Mouse (Mus musculus) intestine, embryonic 16.5 days (tissue): Measurements from ENCODE around the gene Nfic. TPM values are rescaled to one million over a fixed set of nuclear protein-coding genes. Genes with fewer than 3 reads are reported as not detected.

Experiments used
- ATAC-seq: fragments of 200-750 bp; cut with Nextera tagmentation; 2 replicates; pipeline ENCODE4 v1.8.0; 2017; ENCODE audit warnings: moderate TSS enrichment, moderate library complexity
- H3K27ac ChIP-seq: fragments of 300-500 bp; sonication (generic); 2 replicates; pipeline ENCODE4 v1.5.1; 2014; ENCODE audit warnings: mild to moderate bottlenecking, low read length
- H3K27me3 ChIP-seq: fragments of 300-500 bp; sonication (generic); replicated peaks from 2 replicates; pipeline ENCODE4 v1.6.1; 2014; ENCODE audit warnings: low read length, control low read depth, mixed read lengths; ENCODE audit not compliant: control insufficient read depth, insufficient read depth
- H3K36me3 ChIP-seq: fragments of 300-500 bp; sonication (generic); 2 replicates; pipeline ENCODE4 v1.6.1; 2014; ENCODE audit warnings: low read length, control low read depth; ENCODE audit not compliant: control insufficient read depth, insufficient read depth
- H3K4me1 ChIP-seq: fragments of 300-500 bp; sonication (generic); 2 replicates; pipeline ENCODE4 v1.6.1; 2014; ENCODE audit warnings: low read length, control low read depth, mixed read lengths; ENCODE audit not compliant: control insufficient read depth, insufficient read depth
- H3K4me2 ChIP-seq: fragments of 300-500 bp; sonication (generic); 2 replicates; pipeline ENCODE4 v1.6.1; 2014; ENCODE audit warnings: low read depth, low read length, control low read depth
- H3K4me3 ChIP-seq: fragments of 300-500 bp; sonication (generic); 2 replicates; pipeline ENCODE4 v1.5.1; 2014; ENCODE audit warnings: mild to moderate bottlenecking, low read length
- H3K9ac ChIP-seq: fragments of 300-500 bp; sonication (generic); 2 replicates; pipeline ENCODE4 v1.6.1; 2014; ENCODE audit warnings: low read depth, low read length
- H3K9me3 ChIP-seq: fragments of 300-500 bp; sonication (generic); 2 replicates; pipeline ENCODE4 v1.6.1; 2016; ENCODE audit warnings: low read length, control low read depth; ENCODE audit not compliant: control insufficient read depth
- WGBS: fragments of 180-500 bp; shearing (Covaris S2); extraction: QIAGEN DNeasy Blood & Tissue Kit; methylation state at CpG from one replicate; pipeline ENCODE4 v1.1.7; 2014; 5-methylcytosine and 5-hydroxymethylcytosine counted together
- polyA plus RNA-seq: library from polyadenylated mRNA; unstranded; fragments of >200 nt; fragmentation: Nextera tagmentation; extraction: Ambion mirVana; gene quantifications from 2 replicates; pipeline ENCODE4 v1.2.1, GENCODE M21; 2015

The Nfic gene
- 49.8 and 55.8 TPM in 2 replicates for polyA plus RNA-seq

- Histone ChIP-seq H3K4me2 (no peak within 1 kb of the TSS), H3K4me1 (0 out of 2 replicates have a peak, but pooled peaks cover 2% of the 10 kb centered on the region), H3K4me3 (no peak within 1 kb of the TSS), H3K9me3 (no peaks in the 10 kb centered on the region), H3K36me3 (no peaks in the 10 kb centered on the region), H3K9ac (no peak within 1 kb of the TSS), H3K27me3 (peaks cover 66% of the 10 kb centered on the region), H3K27ac (no peak within 1 kb of the TSS)
- no peak for ATAC-seq
- 66% methylated on average over 25 of the region's 28 CpGs for WGBS
Observed at GRCm38 (mm10) chr10:81455181-81455895, at the start of gene Nfic. TSS of gene Nfic (minus strand) at chr10:81455635.

DNA sequence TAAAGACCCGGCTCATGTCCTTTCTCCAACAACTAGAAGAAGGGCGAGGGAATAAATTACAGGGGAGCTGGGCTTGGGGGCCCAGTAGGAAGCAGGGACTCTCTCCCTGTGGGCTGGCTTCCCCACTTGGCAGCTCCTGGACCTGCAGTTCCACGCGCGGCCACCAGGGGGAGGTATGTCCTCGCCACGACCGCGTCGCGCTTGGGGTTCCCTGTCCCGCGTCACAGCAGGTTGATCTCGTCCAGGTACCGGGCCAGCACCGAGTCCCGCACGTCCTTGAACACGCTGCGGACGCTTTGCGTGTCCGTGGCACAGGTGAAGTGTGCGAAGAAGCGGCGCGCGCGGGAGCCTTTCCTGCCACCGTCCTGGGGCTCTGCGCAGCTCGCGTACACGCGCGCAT, 47.2 kb upstream of the Nfic start:
- H3K9ac ChIP-seq: peak overlapping the region; percentile 69
- peak; percentile 65 for ATAC-seq
- peak overlapping the region; percentile 79 for H3K4me2 ChIP-seq
- H3K9me3 ChIP-seq: no peaks in the 10 kb centered on the region
- no peaks in the 10 kb centered on the region for H3K27me3 ChIP-seq
- no peaks in the 10 kb centered on the region for H3K36me3 ChIP-seq
- WGBS: 9% methylated on average over 36 of the region's 36 CpGs
- peaks cover 11% of the 10 kb centered on the region; the same call in 1 of the 2 replicates for H3K4me1 ChIP-seq
- H3K4me3 ChIP-seq: peak overlapping the region; percentile 48
- H3K27ac ChIP-seq: no peak overlapping the region

GRCm38 (mm10) chr10:81501863-81502262, 46.4 kb upstream of the Nfic start:
- H3K36me3 ChIP-seq: no peaks in the 10 kb centered on the region
- H3K9ac ChIP-seq: no peak overlapping the region
- H3K4me1 ChIP-seq: peaks cover 11% of the 10 kb centered on the region; the same call in 1 of the 2 replicates
- no peak overlapping the region for H3K4me3 ChIP-seq
- no peaks in the 10 kb centered on the region for H3K27me3 ChIP-seq
- no peak overlapping the region for H3K4me2 ChIP-seq
- ATAC-seq: no peak
- H3K27ac ChIP-seq: no peak overlapping the region
- H3K9me3 ChIP-seq: no peaks in the 10 kb centered on the region
- WGBS: 82% methylated on average over 5 of the region's 5 CpGs

DNA sequence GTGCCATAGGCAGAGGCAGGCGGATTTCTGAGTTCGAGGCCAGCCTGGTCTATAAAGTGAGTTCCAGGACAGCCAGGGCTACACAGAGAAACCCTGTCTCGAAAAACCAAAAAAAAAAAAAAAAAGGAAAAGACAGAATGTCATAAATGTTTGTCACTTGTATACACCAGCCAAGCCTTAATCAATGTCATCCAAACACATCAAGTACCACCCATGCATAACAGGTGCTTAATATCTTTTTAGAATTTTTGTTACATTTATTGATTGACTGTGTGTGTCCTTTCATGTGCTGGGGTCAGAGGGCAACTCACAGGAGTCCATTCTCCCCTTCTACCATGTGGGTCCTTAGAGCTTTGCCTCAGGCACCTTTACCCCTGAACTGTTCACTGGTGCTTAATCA, 44.6 kb upstream of the Nfic start, which contains the start of gene S1pr4:
S1pr4 (minus strand) TSS at position 101 of the 400 bp plus-strand sequence.
- H3K4me2 ChIP-seq: no peak within 1 kb of the TSS

DNA sequence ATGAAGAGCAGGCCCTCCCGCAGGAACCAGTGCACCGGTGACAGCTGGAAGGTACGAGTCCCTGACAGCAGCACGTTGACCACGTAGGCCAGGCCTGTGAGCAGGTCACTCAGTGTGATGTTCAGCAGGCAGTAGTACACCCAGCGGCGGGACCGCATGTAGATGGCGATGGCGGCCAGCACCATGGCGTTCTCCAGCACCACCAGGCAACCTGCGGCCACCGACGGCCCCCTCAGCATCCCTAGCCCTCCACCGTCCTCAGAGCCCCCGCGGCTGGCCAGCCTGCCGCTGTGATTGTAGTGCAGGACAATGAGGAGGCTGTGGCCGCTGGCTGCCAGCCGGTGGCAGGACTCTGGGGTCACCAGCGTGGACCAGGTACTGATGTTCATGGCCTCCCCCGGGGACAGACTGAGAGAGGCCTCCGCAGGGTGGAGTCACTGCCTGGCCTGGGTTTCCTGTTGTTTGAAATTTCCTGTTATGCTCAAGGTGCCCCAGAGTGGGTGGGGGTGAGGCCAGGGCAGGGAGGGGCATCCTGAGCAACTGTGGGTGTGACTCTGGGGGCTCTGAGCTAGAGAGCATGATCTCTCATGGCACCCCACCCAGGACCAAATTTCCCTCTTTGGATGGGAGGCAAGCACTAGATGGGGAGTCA, 43.9 kb upstream of the Nfic start:
- H3K4me3 ChIP-seq: no peak overlapping the region
- no peak overlapping the region for H3K27ac ChIP-seq
- no peaks in the 10 kb centered on the region for H3K36me3 ChIP-seq
- no peak for ATAC-seq
- no peaks in the 10 kb centered on the region for H3K9me3 ChIP-seq
- no peaks in the 10 kb centered on the region for H3K27me3 ChIP-seq
- peak overlapping the region; percentile 29; the same call in 1 of the 2 replicates for H3K9ac ChIP-seq
- 71% methylated on average over 23 of the region's 23 CpGs for WGBS
- H3K4me1 ChIP-seq: peaks cover 21% of the 10 kb centered on the region
- no peak overlapping the region for H3K4me2 ChIP-seq

More for the DNA sequence above, 44.6 kb upstream of the Nfic start, which contains the start of gene S1pr4:
- Histone ChIP-seq H3K27me3 (no peaks in the 10 kb centered on the region), H3K4me3 (no peak within 1 kb of the TSS), H3K4me1 (peaks cover 16% of the 10 kb centered on the region), H3K36me3 (no peaks in the 10 kb centered on the region), H3K27ac (no peak within 1 kb of the TSS), H3K9ac (peak within 1 kb of the TSS; percentile 29; the same call in 1 of the 2 replicates), H3K9me3 (no peaks in the 10 kb centered on the region)
- ATAC-seq: no peak
- WGBS: 86% methylated on average over 3 of the region's 3 CpGs

DNA sequence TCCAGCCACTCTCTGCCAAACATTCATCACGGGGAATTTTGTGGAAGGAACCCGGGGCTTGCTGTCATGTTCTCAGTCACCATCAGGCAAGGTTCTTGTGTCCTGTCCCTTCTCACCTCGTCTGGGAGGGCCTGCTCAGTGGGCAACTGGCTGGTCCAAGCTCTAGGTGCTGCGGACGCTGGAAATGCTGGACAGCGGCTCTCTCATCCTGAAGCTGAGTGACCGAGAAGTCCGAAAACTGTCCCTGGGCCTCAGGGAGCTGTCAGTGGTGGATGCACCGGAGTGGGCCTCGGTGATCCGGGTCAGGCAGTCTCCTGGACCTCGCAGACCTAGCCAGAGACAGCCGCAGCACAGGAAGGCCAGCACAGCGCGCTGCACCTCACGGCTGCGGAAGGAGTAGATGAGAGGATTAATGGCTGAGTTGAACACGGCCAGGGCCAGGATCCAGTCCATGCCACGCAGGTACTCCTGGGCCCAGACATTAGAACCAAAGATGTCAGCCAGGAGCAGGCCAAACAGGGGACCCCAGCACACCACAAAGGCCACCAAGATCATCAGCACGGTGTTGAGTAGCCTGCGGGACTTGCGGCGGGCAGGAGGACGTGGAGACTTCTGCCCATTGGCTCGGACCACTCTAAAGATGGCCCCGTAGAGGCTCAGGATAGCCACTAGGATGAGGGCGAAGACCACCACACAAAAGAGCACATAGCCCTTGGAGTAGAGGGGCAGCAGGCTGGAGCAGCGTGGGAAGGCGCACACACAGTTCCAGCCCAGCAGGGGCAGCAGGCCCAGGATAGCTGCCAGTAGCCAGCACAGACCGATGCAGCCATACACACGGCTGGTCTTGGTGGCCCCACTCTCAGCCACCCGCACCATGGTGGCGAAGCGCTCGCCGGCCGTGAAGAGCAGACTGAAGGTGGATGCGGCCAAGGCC, 43.1 kb upstream of the Nfic start:
- H3K9ac ChIP-seq: no peak overlapping the region
- no peak overlapping the region for H3K4me3 ChIP-seq
- H3K36me3 ChIP-seq: no peaks in the 10 kb centered on the region; the same call in 1 of the 2 replicates
- 83% methylated on average over 38 of the region's 38 CpGs for WGBS
- H3K9me3 ChIP-seq: no peaks in the 10 kb centered on the region
- H3K27ac ChIP-seq: no peak overlapping the region
- H3K27me3 ChIP-seq: no peaks in the 10 kb centered on the region
- H3K4me1 ChIP-seq: peaks cover 28% of the 10 kb centered on the region
- ATAC-seq: no peak
- no peak overlapping the region for H3K4me2 ChIP-seq

GRCm38 (mm10) chr10:81497401-81498270, 42.2 kb upstream of the Nfic start:
- ATAC-seq: no peak
- Histone ChIP-seq H3K27ac (no peak overlapping the region), H3K36me3 (peaks cover 5% of the 10 kb centered on the region), H3K27me3 (no peaks in the 10 kb centered on the region), H3K9ac (no peak overlapping the region), H3K4me2 (no peak overlapping the region), H3K4me3 (no peak overlapping the region), H3K9me3 (no peaks in the 10 kb centered on the region), H3K4me1 (peaks cover 24% of the 10 kb centered on the region)
- WGBS: 82% methylated on average over 17 of the region's 17 CpGs

GRCm38 (mm10) chr10:81496969-81497368, 41.5 kb upstream of the Nfic start:
- no peak for ATAC-seq

More at GRCm38 (mm10) chr10:81496969-81497368, 41.5 kb upstream of the Nfic start:
- Histone ChIP-seq H3K36me3 (peaks cover 9% of the 10 kb centered on the region), H3K27ac (no peak overlapping the region), H3K4me3 (peak overlapping the region; percentile 85), H3K9ac (0 out of 2 replicates have a peak overlapping the region, but pooled peaks have one; percentile 26), H3K27me3 (no peaks in the 10 kb centered on the region), H3K4me2 (peak overlapping the region; percentile 44), H3K4me1 (peaks cover 24% of the 10 kb centered on the region), H3K9me3 (no peaks in the 10 kb centered on the region)
- 29% methylated on average over 4 of the region's 4 CpGs for WGBS
